Mouse (Mus musculus) ovary, postnatal 14 days (tissue): ENCODE measurements around the gene Pld1.

Source experiments
- DNase-seq: peaks from one replicate; pipeline ENCODE4 v3.0.0; 2022; ENCODE audit warnings: low spot score

Pld1 gene

GRCm38 (mm10) chr3:28049526-28049925, 111.0 kb downstream of the Pld1 start:
- no peak for DNase-seq

DNA sequence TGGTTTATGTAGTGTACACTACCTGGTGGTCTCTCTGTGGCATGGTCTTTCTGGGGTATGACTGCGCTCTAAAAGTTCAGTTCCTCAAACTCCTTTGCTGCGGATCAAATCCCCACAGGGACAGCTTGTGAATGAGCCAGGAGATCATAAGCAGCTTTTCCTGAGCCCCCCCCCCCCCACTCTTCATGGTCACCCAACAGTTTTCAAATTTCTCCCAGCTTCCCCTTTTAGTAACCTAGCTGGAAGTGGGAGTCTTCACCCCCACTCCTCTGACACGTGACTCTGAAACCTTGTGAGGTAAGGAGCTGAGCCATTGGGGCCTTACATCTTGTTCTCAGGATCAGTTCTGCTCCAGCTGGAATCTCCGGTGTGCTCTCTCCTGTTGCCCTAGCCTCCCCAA, 114.6 kb downstream of the Pld1 start:
- DNase-seq = no peak

- no peak for DNase-seq
These were observed 122.2 kb downstream of the Pld1 start for GRCm38 (mm10) chr3:28060713-28061112.

DNA sequence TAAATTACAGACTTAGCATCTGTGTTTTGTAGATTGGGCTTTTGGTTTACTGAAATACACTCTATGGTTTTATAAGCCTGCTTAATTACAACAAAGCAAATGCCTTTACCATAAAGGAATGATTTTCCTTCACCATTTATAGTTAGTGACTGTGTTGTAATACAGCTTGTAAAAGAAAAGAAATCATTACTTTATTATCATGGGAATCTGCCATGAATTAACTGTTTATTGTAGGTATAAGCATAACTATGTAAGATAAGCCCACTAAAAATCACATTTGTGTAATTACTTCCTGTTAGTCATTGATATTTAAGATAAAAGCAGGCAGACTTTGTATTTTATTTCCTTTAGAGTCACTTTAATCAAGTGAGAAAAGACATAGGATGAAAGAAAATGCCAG, 122.7 kb downstream of the Pld1 start:
- DNase-seq = no peak

DNA sequence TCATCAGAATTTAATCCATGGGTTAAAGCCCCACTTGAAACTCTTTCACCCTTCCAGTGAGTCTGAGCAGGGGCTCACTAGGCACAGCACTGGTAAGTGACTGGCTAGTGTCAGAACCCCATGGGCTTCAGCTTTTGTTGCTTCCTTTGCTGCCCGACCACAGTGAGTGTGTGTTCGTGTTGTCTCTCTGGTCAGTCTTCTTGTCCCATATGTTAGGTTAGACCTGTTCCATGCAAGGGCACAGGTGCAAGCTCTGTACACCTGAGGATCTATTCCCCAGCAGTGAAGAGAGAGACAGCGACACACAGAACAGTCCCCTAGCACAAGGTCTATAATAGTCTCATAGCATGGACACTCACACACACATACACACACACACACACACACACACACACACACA, 140.7 kb downstream of the Pld1 start:
- DNase-seq = no peak

DNA sequence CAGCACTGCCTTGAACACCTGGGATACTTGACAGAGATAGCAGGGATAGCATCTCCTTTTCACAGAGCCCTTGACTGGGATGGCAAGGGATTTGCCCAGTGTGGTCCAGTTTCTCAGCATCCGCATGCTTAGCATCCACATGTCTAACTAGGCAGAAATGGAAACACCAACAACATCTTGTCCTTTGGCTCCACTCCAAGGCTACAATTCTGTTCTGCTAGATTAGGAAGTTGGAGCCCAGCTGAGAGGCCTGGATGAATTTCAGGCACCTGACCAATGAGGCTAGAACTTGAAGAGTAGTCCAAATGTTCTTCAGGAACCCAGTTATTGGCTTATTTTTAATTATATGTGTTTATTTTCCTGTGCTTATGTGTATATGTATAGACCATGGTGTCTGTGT, 141.6 kb downstream of the Pld1 start:
- DNase-seq = no peak

DNA sequence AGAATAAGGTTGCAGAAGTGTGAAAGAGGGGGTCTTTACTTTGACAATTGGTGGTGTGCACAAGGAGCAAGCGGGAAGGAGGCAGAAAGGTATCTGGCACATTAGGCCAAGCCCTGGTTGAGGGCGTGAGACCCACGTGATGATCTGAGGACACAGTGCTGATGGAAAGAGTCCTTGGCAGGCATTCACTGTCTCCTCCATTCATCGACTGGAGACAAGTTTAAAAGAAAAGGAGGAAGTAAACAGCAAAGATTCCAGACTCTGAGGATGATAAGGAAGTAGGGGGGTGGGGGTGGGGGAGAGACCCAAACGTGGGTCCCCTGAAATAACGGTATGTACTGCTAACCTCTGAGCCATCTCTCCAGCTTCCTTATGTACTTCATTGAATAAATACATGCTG, 142.5 kb downstream of the Pld1 start:
- no peak for DNase-seq

- no peak for DNase-seq
These were observed 144.7 kb downstream of the Pld1 start for GRCm38 (mm10) chr3:28083218-28083617.

DNA sequence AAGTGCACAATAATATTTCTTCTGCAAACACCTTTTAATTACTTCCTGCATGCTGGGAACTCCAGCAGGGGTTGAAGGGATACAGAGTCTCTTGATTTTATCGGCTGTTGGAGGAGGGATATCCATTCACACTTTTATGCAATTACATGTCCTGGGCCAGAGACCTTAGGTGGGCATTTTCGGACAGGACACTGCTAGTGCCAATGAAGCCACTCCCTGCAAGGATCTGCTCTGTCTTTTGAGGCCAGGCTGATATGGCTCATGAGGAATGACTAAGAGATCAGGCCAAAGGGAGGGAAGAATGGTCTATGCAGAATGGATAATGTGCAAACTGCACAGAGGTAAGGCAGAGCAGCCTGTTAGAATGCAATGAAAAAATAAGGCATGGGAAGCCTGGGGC, 145.8 kb downstream of the Pld1 start:
- DNase-seq = no peak

DNA sequence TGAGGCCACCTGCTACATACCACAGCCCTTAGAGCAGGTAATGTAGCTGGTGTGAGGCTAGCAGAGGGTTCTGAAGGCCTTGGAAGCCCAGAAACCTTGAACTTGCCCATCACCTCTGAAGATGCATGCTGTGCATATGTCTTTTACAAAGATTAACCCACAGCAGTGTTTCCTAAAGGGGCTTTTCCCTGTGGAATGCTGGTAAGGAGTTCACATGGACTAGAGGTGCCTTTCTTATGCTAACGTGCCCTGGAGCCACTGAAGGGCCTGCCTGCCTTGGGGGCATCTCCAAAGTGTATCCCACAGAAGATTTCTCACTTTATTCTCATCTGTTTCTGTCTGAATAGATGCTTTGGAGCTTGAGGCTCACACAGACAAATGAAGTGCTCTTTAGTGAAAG, 152.8 kb downstream of the Pld1 start:
- no peak for DNase-seq

DNA sequence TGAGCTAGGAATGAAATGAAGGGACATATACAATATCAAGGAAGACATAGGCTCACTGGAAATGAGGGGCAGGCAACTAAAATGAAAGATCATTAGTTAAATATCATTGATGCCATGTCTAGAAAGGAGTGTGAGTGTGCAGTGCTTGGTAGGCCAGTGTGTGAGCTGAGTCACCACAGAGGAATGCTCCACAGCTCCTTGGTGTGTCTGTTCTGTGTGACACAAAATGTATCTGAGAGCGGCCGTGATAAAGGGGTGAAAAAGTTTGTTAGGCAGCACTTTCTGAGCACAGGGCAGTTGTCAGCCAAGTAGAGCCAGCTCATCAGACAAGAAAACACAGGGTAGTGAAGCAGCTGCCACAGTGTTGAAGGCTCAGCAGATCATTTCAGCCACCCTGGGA, 153.2 kb downstream of the Pld1 start:
- no peak for DNase-seq

- no peak for DNase-seq
These were observed 155.3 kb downstream of the Pld1 start for GRCm38 (mm10) chr3:28093684-28094302.

GRCm38 (mm10) chr3:28095451-28095850, 157.0 kb downstream of the Pld1 start:
- DNase-seq = no peak

GRCm38 (mm10) chr3:28099175-28099574, 160.7 kb downstream of the Pld1 start:
- DNase-seq = no peak

GRCm38 (mm10) chr3:28104992-28105391, 166.5 kb downstream of the Pld1 start:
- no peak for DNase-seq

- DNase-seq = peak; percentile 37
These were observed 169.0 kb downstream of the Pld1 start for GRCm38 (mm10) chr3:28107446-28108004.

DNA sequence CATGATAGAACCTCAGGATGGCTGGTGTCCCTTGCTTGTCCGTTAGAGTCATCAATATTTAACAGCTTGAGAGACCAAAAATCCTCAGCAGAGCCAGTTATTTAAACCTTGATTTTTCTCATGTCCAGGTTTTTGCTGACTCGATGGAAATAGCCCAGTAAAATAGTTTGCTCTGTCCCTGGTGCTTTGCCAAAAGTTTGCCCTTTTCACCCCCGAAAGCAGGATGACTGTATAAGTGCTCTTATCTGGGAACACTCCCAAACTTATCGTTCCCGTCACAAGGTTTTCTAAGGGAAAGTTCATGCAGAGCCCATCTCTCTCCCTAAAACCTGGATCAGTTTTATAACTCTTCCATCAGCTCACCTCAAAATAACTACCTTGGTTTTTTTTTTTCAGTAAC, 173.0 kb downstream of the Pld1 start:
- no peak for DNase-seq

- no peak for DNase-seq
These were observed 175.4 kb downstream of the Pld1 start for GRCm38 (mm10) chr3:28113881-28114280.

- no peak for DNase-seq
These were observed 203.2 kb downstream of the Pld1 start for GRCm38 (mm10) chr3:28141716-28142115.

DNA sequence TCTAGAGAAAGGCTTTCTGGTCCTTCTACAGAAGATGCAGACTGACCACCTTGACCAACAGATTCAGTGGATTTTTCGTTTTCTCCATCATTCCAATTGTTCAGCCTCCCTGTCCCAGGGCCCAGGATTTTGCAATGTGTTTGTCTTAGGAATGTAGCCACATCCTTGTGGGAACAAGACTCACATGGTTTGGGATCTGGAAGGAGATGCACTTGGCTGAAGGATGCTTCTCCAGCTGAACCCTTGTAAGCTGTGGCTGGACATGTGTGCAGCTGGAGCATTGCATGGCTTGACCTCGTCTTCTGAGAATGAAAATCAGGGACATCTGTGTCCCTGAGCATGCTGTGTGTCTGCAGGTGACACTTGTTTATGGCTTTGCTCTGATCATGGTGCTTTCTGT, 203.6 kb downstream of the Pld1 start:
- no peak for DNase-seq

DNA sequence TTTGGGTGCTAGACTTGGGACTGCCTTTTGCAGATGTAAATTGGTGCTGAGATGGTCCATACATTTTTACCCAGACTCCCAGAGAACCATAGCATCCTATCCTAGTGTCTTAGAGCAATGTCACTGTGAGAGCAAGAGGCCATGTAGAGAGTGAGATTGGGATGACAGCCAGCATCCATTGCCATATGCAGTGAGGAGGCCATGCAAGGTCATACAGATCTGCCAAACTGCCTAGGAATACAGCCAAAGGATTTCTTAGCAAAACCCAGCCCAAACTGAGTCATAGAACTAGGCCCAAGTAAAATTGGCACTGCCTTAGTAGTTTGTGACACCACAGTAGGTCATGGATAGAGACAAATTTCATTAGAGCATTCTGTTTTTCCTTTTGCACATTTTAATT, 206.2 kb downstream of the Pld1 start:
- no peak for DNase-seq

GRCm38 (mm10) chr3:28145461-28145860, 207.0 kb downstream of the Pld1 start:
- DNase-seq = no peak

GRCm38 (mm10) chr3:28149656-28150256, 211.3 kb downstream of the Pld1 start:
- no peak for DNase-seq

- no peak for DNase-seq
These were observed 219.5 kb downstream of the Pld1 start for GRCm38 (mm10) chr3:28158006-28158405.
